Mouse (Mus musculus): Measurements from ENCODE around the gene Baz2a.
"Not testable (repeated sequence)": the region's sequence is repeated elsewhere in the genome, so short reads cannot be mapped to it uniquely, and the experiment has no call there.

Gene Baz2a

DNA sequence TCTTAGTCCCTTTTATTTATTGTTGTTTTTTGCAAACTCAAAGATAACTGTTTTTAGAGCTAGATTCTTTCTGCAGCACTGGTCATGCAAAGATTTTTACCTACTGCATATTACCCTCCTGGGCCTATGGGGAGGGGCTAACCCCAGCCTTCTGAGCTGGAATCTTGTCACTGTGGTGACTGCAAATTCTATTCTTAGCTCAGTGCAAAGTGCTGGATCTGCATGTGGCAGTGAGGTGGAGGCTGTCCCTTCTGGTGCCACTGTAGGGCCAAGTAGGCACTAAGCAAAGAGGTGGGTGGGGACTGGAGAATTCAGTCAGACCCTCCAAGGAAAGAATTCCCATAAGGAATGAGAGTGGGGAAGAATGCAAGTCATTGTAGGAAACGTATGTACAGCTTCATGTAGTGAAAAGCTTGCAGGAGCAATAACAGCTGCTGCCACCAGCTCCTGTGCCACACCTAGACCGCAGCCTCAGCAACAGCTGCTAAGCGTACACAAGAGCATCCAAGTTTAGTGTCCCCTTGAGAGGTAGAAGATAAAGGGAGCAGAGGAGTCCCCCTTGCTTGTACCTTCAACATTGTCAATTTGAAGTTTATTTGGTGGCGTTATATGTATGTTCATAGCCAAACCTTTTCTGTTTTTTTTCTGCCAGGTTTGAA is 18.9 kb downstream of the Baz2a start:
- in situ Hi-C loops (cut with MboI, MseI): no loop called here

DNA sequence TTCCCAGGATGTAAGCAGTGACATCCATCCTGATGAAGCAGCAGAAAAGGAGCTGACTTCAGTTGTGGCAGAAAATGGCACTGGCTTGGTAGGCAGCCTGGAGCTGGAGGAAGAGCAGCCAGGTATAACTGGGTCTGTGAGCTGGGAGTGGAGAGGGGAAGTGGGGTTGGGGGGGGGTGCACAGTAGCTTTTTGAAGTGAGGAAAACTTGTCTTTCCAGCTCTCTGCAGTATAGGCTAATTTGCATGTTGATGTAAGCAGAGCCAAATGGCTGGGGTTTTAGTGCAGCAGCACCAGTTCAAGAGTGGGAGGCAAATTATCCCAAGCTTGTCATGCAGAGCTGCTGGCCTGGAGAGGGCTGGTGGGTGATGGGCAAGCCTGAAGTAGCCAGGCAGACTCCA is 19.9 kb downstream of the Baz2a start:
- in situ Hi-C loops (cut with MboI, MseI): no loop called here

DNA sequence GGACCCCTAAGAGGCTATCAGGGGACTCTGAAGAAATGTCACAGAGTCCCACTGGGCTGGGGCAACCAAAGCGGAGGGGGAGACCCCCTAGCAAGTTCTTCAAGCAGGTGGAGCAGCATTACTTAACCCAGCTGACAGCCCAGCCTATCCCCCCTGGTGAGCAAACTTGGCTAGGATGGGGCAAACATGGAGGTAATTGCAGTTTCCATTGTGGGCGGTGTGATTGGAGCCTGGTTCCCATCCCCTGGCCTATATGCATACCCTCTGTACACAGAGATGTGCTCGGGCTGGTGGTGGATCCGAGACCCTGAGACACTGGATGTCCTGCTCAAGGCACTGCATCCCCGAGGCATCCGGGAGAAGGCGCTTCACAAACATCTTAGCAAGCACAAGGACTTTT is 32.5 kb downstream of the Baz2a start:
- in situ Hi-C loops (cut with MboI, MseI): no loop called here

- in situ Hi-C loops (cut with MboI, MseI): no loop called here
Observed at GRCm38 (mm10) chr10:128124831-128125230, 33.5 kb downstream of the Baz2a start.

DNA sequence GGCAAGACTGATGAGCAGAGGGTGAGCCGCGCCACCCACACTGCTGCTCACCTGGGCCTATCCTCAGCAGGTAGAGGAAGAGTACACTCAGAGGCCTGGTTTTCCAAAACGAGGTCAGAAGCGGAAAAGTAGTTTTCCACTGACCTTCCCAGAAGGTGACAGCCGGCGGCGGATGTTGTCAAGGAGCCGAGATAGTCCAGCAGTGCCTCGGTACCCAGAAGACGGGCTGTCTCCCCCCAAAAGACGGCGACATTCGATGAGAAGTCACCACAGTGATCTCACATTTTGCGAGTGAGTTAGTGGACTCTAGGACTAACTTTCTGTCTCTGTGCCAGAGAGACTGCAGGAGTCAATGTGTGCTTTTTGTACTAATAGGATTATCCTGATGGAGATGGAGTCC is 34.6 kb downstream of the Baz2a start:
- in situ Hi-C loops (cut with MboI, MseI): no loop called here

- in situ Hi-C loops (cut with MboI, MseI): no loop called here
Observed at GRCm38 (mm10) chr10:128127497-128127896, 36.1 kb downstream of the Baz2a start.

DNA sequence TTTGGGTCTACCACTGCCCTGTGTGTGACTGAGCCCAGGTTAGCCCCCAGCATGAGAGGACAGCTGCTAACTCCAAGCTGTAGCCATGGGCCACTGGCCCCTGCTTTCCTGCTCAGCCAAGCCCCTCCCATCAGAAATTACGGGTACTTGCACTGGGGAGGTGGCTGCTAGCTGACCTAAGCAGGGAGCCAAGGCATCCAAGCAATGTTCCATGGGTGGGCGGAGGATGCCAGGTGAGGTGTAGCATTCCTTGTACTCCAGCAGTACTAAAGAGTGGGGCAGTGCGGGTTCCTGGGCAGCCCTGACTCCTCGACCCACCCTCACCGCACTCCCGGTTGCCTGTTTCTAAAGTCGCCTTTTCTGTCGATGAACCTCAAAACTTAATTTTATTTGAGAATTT is 36.8 kb downstream of the Baz2a start:
- in situ Hi-C loops (cut with MboI, MseI): no loop called here

DNA sequence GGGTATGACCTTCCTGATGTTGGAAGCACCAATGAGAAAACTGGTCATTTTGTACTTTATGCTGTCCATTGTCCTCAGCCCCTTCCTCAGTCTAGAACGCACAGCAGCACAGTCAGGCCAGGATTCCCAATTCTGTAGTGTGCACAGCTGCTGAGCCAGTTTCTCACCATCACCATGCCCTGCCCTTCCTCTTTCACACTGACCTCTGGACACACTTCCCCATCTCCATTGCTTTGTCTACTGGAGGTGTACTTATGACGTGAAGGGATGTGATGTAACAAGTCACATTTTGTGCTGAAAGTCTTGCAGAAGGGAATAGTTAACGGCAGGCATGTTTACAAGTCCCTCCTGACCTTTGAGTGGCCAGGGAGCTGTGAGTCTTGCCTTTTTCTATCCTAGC is 39.9 kb downstream of the Baz2a start:
- in situ Hi-C loops (cut with MboI, MseI): no loop called here

- in situ Hi-C loops (cut with MboI, MseI): no loop called here
Observed at GRCm38 (mm10) chr10:128131812-128132211, 40.4 kb downstream of the Baz2a start.

DNA sequence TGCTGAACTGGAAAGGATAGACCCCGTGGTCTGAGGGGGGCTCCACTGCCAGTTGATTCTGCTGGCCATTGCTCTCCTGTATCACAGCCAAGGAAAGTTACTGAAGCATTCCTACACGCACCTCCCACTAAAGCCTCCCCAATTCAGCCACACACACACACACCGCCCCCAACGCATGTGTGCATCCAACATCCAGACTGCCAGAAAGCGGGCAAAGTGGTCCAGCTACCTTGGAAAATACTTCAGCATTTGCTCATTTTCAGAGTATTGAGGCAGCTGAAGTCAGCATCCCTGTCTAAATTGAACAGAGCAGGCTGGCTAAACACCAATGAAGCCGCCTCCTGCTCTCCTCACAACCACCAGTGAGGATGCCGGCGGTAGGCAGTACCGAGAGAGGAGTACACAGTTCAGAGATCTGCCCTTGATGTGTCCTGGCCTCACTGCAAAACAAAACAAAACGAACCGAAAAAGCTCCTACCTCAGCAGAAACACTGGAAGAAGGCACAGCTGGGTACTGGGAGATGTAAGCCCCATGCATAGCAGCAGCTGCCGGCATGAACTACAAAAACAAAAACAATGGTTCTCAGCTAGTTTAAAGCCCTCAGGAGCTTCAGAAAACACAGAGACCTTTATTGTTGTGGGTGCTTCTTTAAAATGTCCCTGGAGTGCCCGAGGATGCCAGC is 42.4 kb downstream of the Baz2a start:
- in situ Hi-C loops (cut with MboI, MseI): no loop called here

- in situ Hi-C loops (cut with MboI, MseI): no loop called here
Observed at GRCm38 (mm10) chr10:128135374-128135773, 44.0 kb downstream of the Baz2a start.

- in situ Hi-C loops (cut with MboI, MseI): loop anchor here (5.0 kb wide), 1 partner anchor 47 kb away; no protein-coding TSS in a partner anchor
Observed at GRCm38 (mm10) chr10:128140236-128140952, 49.0 kb downstream of the Baz2a start.

DNA sequence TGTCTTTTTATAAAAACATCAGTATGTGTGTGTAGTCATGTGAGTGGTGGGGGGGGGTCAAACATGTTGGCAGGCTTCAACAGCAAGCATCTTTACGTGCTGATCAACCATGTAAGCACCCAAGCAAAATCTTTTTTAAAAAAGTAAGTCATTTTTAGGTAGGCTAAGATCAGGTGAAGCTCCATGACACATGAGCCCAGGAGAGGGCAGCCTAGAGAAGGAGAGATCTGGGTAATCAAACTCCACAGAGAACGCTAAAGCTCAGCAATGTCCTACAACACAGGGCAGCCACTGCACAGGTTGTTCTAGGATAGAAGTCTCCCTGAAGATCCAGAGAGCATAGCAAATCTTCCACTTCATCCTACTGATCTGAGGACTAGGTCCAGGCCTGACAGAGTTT is 50.8 kb downstream of the Baz2a start:
- in situ Hi-C loops (cut with MboI, MseI): loop anchor here (5.0 kb wide), 1 partner anchor 45 kb away; no protein-coding TSS in a partner anchor

DNA sequence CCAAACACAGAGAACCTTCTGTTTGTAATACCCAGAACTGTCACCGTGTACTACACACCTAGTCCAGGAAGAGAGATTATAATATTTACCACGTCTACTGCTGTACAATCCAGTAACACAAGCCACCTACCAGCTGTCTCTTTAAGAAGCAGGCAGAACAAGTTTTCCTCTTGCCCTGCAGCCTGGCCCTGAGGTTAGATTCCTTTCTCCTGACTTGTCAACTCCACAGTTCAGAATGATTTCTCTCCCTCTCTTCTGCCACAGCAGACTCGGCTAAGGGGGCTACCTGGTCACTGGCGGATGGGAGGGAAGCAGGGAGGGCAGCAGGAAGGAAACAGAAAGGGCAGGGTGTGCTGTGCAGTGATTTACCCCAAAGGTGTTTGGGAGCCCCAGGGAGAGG is 52.3 kb downstream of the Baz2a start:
- in situ Hi-C loops (cut with MboI, MseI): loop anchor here (5.0 kb wide), 1 partner anchor 44 kb away; no protein-coding TSS in a partner anchor

- in situ Hi-C loops (cut with MboI, MseI): loop anchor here (5.0 kb wide), 1 partner anchor 42 kb away; no protein-coding TSS in a partner anchor
Observed at GRCm38 (mm10) chr10:128144961-128145360, 53.6 kb downstream of the Baz2a start.

DNA sequence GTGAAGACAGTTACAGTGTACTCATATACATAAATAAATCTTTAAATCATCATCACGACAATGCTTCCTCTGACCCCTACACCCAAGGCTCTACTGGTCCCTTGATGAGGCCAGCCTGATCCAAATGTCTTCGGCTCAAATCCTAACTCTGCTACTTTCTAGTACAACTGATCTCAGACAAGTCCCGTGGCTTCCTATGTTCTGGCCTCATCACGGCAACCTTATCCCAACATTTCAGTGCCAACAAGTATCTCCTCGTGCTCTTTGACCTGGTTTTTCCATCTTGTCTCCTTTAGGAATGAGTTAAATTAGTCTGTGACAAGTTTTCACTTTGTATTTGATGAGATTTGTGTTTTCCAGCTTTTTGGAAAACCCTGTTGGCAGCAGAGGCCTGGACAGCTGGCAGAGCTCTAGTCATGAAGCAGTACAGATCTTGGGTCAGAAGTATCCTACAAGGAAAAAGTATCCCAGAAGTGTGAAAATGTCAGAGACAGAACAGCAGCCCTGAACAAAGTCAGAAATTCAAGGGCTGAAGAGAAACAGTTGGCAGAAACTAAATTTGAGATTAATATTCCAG is 57.5 kb downstream of the Baz2a start:
- in situ Hi-C loops (cut with MboI, MseI): no loop called here

GRCm38 (mm10) chr10:128149592-128149991 is 58.2 kb downstream of the Baz2a start:
- in situ Hi-C loops (cut with MboI, MseI): no loop called here

DNA sequence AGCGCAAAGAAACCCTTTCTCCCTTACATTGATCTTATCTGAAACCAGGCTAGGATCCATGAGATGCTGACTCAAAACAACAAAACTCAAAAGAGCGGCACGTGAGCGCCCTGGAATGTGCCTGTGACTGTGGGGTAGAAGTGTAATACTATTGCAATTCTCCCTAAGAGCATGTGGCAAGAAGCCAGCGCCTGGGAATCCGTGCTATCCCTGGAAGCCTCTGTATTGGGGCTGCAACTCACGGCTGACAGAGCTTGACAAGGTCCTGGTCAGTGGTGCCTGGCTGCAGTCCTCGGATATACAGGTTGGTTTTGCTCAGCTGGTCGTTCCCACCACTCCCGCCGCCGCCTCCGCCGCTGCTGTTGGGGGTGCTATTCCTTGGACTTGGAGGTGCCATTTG is 59.6 kb downstream of the Baz2a start:
- in situ Hi-C loops (cut with MboI, MseI): no loop called here

- in situ Hi-C loops (cut with MboI, MseI): no loop called here
Observed at GRCm38 (mm10) chr10:128153978-128154377, 62.6 kb downstream of the Baz2a start.

DNA sequence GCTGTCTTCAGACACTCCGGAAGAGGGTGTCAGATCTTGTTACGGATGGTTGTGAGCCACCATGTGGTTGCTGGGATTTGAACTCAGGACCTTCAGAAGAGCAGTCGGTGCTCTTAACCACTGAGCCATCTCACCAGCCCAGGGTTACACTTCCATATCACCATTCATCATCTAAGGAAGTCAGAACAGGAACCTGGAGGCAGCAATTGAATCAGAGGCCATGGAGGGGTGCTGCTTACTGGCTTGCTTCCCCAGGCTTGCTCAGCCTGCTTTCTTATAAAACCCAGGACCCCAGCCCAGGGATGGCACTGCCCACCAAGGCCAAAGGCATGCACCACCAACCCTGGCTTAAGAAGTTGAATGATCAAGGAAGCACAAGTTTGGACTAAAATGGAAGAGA is 74.3 kb downstream of the Baz2a start:
- in situ Hi-C loops (cut with MboI, MseI): not testable (repeated sequence)

GRCm38 (mm10) chr10:128167091-128167490 is 75.7 kb downstream of the Baz2a start:
- in situ Hi-C loops (cut with MboI, MseI): no loop called here

GRCm38 (mm10) chr10:128171348-128171747 is 80.0 kb downstream of the Baz2a start:
- in situ Hi-C loops (cut with MboI, MseI): not testable (repeated sequence)

All from regulatory T cell (primary cell).